Comparison of ENCODE assay signal across 20 mouse cellular contexts in genomic region chr13:90833641-90834207, GRCm38 (mm10).
DNase-seq lines count a peak whose midpoint lies in the region; ATAC-seq lines count a peak whose summit lies in the region.
"Had no signal": no experiment of that assay in that cellular context is flagged by ENCODE, and none has a peak within 500 bp of the region (broad histone marks: within the 10 kb centered on the region; RNA-seq: fewer than 3 reads in every experiment).

No protein-coding gene starts in this region.

- H3K9me3 ChIP-seq in forebrain, embryonic 15.5 days, result no peaks in the 10 kb centered on the region
- H3K9me3 ChIP-seq in forebrain, embryonic 10.5 days, result no peaks in the 10 kb centered on the region
- no peaks in the 10 kb centered on the region for H3K9me3 ChIP-seq in heart, embryonic 16.5 days (replicated peaks; ENCODE audit: control insufficient read depth, low read length)
- no peaks in the 10 kb centered on the region for H3K9me3 ChIP-seq in lung, embryonic 16.5 days (ENCODE audit: control insufficient read depth, low read length)
- no peaks in the 10 kb centered on the region for H3K9me3 ChIP-seq in limb, embryonic 15.5 days
- H3K9me3 ChIP-seq: embryonic facial prominence, embryonic 12.5 days had no signal

- H3K4me2 ChIP-seq in forebrain, embryonic 15.5 days (replicated peaks), result no peak overlapping the region
- H3K4me2 ChIP-seq in heart, embryonic 16.5 days (ENCODE audit: low read depth, low read length), result no peak overlapping the region
- no peak overlapping the region for H3K4me2 ChIP-seq in lung, embryonic 16.5 days (ENCODE audit: low read depth, low read length)
- H3K4me2 ChIP-seq in limb, embryonic 15.5 days, result no peak overlapping the region
- H3K4me2 ChIP-seq: embryonic facial prominence, embryonic 12.5 days; liver, embryonic 11.5 days had no signal

- WGBS in forebrain, embryonic 15.5 days, result 83% methylated on average over 7 of the region's 7 CpGs
- WGBS in forebrain, embryonic 10.5 days, result 91% methylated on average over 7 of the region's 7 CpGs
- WGBS in heart, embryonic 16.5 days, result 62% methylated on average over 7 of the region's 7 CpGs
- WGBS in lung, embryonic 16.5 days, result 51% methylated on average over 7 of the region's 7 CpGs
- WGBS in limb, embryonic 15.5 days, result 58% methylated on average over 7 of the region's 7 CpGs

- H3K4me3 ChIP-seq in forebrain, embryonic 15.5 days, result no peak overlapping the region
- no peak overlapping the region for H3K4me3 ChIP-seq in forebrain, embryonic 10.5 days
- H3K4me3 ChIP-seq in heart, embryonic 16.5 days (ENCODE audit: low read length), result no peak overlapping the region
- H3K4me3 ChIP-seq in lung, embryonic 16.5 days (ENCODE audit: low read length), result no peak overlapping the region
- no peak overlapping the region for H3K4me3 ChIP-seq in limb, embryonic 15.5 days
- H3K4me3 ChIP-seq: embryonic facial prominence, embryonic 12.5 days had no signal

- ATAC-seq in forebrain, embryonic 15.5 days (replicated peaks), result 0 out of 2 replicates have a peak, but pooled peaks have one; percentile 46
- ATAC-seq in heart, embryonic 16.5 days (replicated peaks; ENCODE audit: extremely low read depth, insufficient read depth, low FRiP score), result peak; percentile 49
- ATAC-seq in lung, embryonic 16.5 days (ENCODE audit: low read depth), result peak; percentile 84
- peak; percentile 40; the same call in 1 of the 2 replicates for ATAC-seq in limb, embryonic 15.5 days (ENCODE audit: insufficient number of reproducible peaks, low FRiP score, low TSS enrichment, low read depth)
- ATAC-seq: activated CD4-positive, CD25-positive, alpha-beta regulatory T cell, adult 4 months; CD4-positive, CD25-positive, alpha-beta regulatory T cell, adult 4 months; hindbrain, embryonic 16.5 days; intestine, embryonic 16.5 days had no signal

- H3K9ac ChIP-seq in forebrain, embryonic 15.5 days (replicated peaks), result no peak overlapping the region
- no peak overlapping the region for H3K9ac ChIP-seq in heart, embryonic 16.5 days (ENCODE audit: low read length)
- no peak overlapping the region for H3K9ac ChIP-seq in lung, embryonic 16.5 days (ENCODE audit: low read length)
- H3K9ac ChIP-seq in limb, embryonic 15.5 days, result no peak overlapping the region
- H3K9ac ChIP-seq: embryonic facial prominence, embryonic 12.5 days had no signal

- H3K36me3 ChIP-seq in forebrain, embryonic 15.5 days, result no peaks in the 10 kb centered on the region
- H3K36me3 ChIP-seq in forebrain, embryonic 10.5 days (replicated peaks), result no peaks in the 10 kb centered on the region
- H3K36me3 ChIP-seq in heart, embryonic 16.5 days (ENCODE audit: control insufficient read depth, insufficient read depth), result no peaks in the 10 kb centered on the region
- no peaks in the 10 kb centered on the region for H3K36me3 ChIP-seq in lung, embryonic 16.5 days (ENCODE audit: control insufficient read depth, insufficient read depth, low read length)
- H3K36me3 ChIP-seq in limb, embryonic 15.5 days, result no peaks in the 10 kb centered on the region
- H3K36me3 ChIP-seq: embryonic facial prominence, embryonic 12.5 days had no signal

- H3K27me3 ChIP-seq in forebrain, embryonic 15.5 days, result no peaks in the 10 kb centered on the region
- no peaks in the 10 kb centered on the region for H3K27me3 ChIP-seq in forebrain, embryonic 10.5 days (ENCODE audit: poor library complexity, severe bottlenecking)
- H3K27me3 ChIP-seq in heart, embryonic 16.5 days (ENCODE audit: control insufficient read depth, insufficient read depth, low read length), result no peaks in the 10 kb centered on the region
- H3K27me3 ChIP-seq in lung, embryonic 16.5 days (ENCODE audit: control insufficient read depth, insufficient read depth, low read depth, low read length), result no peaks in the 10 kb centered on the region
- no peaks in the 10 kb centered on the region for H3K27me3 ChIP-seq in limb, embryonic 15.5 days
- H3K27me3 ChIP-seq: embryonic facial prominence, embryonic 12.5 days had no signal

- no peaks in the 10 kb centered on the region for H3K4me1 ChIP-seq in forebrain, embryonic 15.5 days
- no peaks in the 10 kb centered on the region for H3K4me1 ChIP-seq in forebrain, embryonic 10.5 days
- H3K4me1 ChIP-seq in heart, embryonic 16.5 days (ENCODE audit: control insufficient read depth, insufficient read depth, low read length), result peaks cover 3% of the 10 kb centered on the region
- no peaks in the 10 kb centered on the region for H3K4me1 ChIP-seq in lung, embryonic 16.5 days (replicated peaks; ENCODE audit: control insufficient read depth, insufficient read depth, low read length)
- peaks cover 6% of the 10 kb centered on the region for H3K4me1 ChIP-seq in limb, embryonic 15.5 days
- H3K4me1 ChIP-seq: embryonic facial prominence, embryonic 12.5 days had no signal

- no peak for DNase-seq in forebrain, embryonic 10.5 days (ENCODE audit: extremely low spot score, low spot score)
- no peak for DNase-seq in heart, postnatal 25 days (ENCODE audit: low spot score)
- no peak for DNase-seq in lung, postnatal 25 days (ENCODE audit: low spot score)
- DNase-seq in right cerebral cortex, postnatal 4 days, result no peak
- DNase-seq: adrenal gland, postnatal 14 days; cerebellum, adult 9-11 months; heart, adult 11 months; heart, postnatal 4 days; kidney, postnatal 25 days; lung, postnatal 4 days had no signal

- H3K27ac ChIP-seq in forebrain, embryonic 15.5 days (replicated peaks), result no peak overlapping the region
- no peak overlapping the region for H3K27ac ChIP-seq in forebrain, embryonic 10.5 days
- no peak overlapping the region for H3K27ac ChIP-seq in heart, embryonic 16.5 days (ENCODE audit: low read length)
- peak overlapping the region; percentile 68 for H3K27ac ChIP-seq in lung, embryonic 16.5 days (ENCODE audit: low read length)
- H3K27ac ChIP-seq in limb, embryonic 15.5 days, result no peak overlapping the region
- H3K27ac ChIP-seq: embryonic facial prominence, embryonic 12.5 days had no signal

- intact Hi-C loops in heart, postnatal 25 days (cut with DNase I), result no loop called here
